In genomic region chr16:55838129-55838509, GRCm38 (mm10) we compare ENCODE assay signal across 8 mouse cellular contexts. TPM values are rescaled to one million over a fixed set of nuclear protein-coding genes. Genes with fewer than 3 reads are reported as not detected.
DNase-seq lines count a peak whose midpoint lies in the region; ATAC-seq lines count a peak whose summit lies in the region.

No protein-coding gene starts in this region.

- peaks cover 4% of the 10 kb centered on the region; the same call in 1 of the 2 replicates for H3K4me1 ChIP-seq in heart, embryonic 10.5 days
- H3K4me1 ChIP-seq in forebrain, embryonic 12.5 days: peaks cover 10% of the 10 kb centered on the region; the same call in 1 of the 2 replicates
- peaks cover 14% of the 10 kb centered on the region for H3K4me1 ChIP-seq in liver, embryonic 12.5 days

- no peaks in the 10 kb centered on the region for H3K27me3 ChIP-seq in heart, embryonic 10.5 days (ENCODE audit: insufficient read depth, poor library complexity, severe bottlenecking)
- H3K27me3 ChIP-seq in forebrain, embryonic 12.5 days: no peaks in the 10 kb centered on the region
- H3K27me3 ChIP-seq in liver, embryonic 12.5 days (replicated peaks): no peaks in the 10 kb centered on the region

- WGBS in heart, embryonic 10.5 days: 19% methylated on average over 3 of the region's 3 CpGs
- WGBS in forebrain, embryonic 12.5 days: 3% methylated on average over 3 of the region's 3 CpGs
- WGBS in liver, embryonic 12.5 days (ENCODE audit: insufficient replicate concordance): 13% methylated on average over 3 of the region's 3 CpGs

- no peak for ATAC-seq in forebrain, embryonic 12.5 days (ENCODE audit: low FRiP score)
- no peak for ATAC-seq in liver, embryonic 12.5 days

- peak overlapping the region; percentile 71; the same call in 1 of the 2 replicates for H3K9ac ChIP-seq in forebrain, embryonic 12.5 days
- peak overlapping the region; percentile 73 for H3K9ac ChIP-seq in liver, embryonic 12.5 days

- peak overlapping the region; percentile 99 for H3K27ac ChIP-seq in heart, embryonic 10.5 days
- 0 out of 2 replicates have a peak overlapping the region, but pooled peaks have one; percentile 65 for H3K27ac ChIP-seq in forebrain, embryonic 12.5 days
- H3K27ac ChIP-seq in liver, embryonic 12.5 days: no peak overlapping the region

- H3K36me3 ChIP-seq in heart, embryonic 10.5 days: no peaks in the 10 kb centered on the region
- no peaks in the 10 kb centered on the region for H3K36me3 ChIP-seq in forebrain, embryonic 12.5 days (replicated peaks)
- H3K36me3 ChIP-seq in liver, embryonic 12.5 days: no peaks in the 10 kb centered on the region

- DNase-seq in heart, embryonic 10.5 days (ENCODE audit: low spot score): no peak
- no peak for DNase-seq in heart, postnatal 36 days
- peak; percentile 59 for DNase-seq in 3T3-L1 (ENCODE audit: low read depth, low spot score)
- no peak for DNase-seq in urinary bladder, postnatal 4 days (ENCODE audit: low spot score in 2 of 2)
- DNase-seq in layer of hippocampus, postnatal 14 days (ENCODE audit: low spot score in 2 of 2): no peak
- no peak for DNase-seq in layer of hippocampus, adult 8-10 months (ENCODE audit: low spot score in 2 of 2)

- peak overlapping the region; percentile 70 for H3K4me2 ChIP-seq in forebrain, embryonic 12.5 days
- H3K4me2 ChIP-seq in liver, embryonic 12.5 days: peak overlapping the region; percentile 79

- intact Hi-C loops in heart, postnatal 36 days (cut with DNase I): loop anchor here (1.0 kb wide), 1 partner anchor 17 kb away; no protein-coding TSS in a partner anchor

- H3K4me3 ChIP-seq in heart, embryonic 10.5 days: peak overlapping the region; percentile 76
- H3K4me3 ChIP-seq in forebrain, embryonic 12.5 days (replicated peaks): peak overlapping the region; percentile 57
- peak overlapping the region; percentile 66 for H3K4me3 ChIP-seq in liver, embryonic 12.5 days

- H3K9me3 ChIP-seq in heart, embryonic 10.5 days: no peaks in the 10 kb centered on the region
- no peaks in the 10 kb centered on the region for H3K9me3 ChIP-seq in forebrain, embryonic 12.5 days
- H3K9me3 ChIP-seq in liver, embryonic 12.5 days (replicated peaks): no peaks in the 10 kb centered on the region

RNA-seq across cellular contexts. Expression of gene Nfkbiz, which starts 0.6 kb away (rescaled TPM):
- 1.7 and 3.1 TPM in 2 replicates for polyA plus RNA-seq in heart, embryonic 10.5 days (2016; fragmentation: Nextera tagmentation; extraction: Ambion mirVana)
- total RNA-seq in heart, postnatal 36 days (2021): 1 to 10 TPM; 2.4 TPM
- polyA plus RNA-seq in forebrain, embryonic 12.5 days (2016; fragmentation: Nextera tagmentation; extraction: Ambion mirVana): 1.5 and 1.8 TPM in 2 replicates
- polyA plus RNA-seq in liver, embryonic 12.5 days (2016; fragmentation: Nextera tagmentation; extraction: Ambion mirVana): 2.4 and 2.6 TPM in 2 replicates
- total RNA-seq in layer of hippocampus, postnatal 14 days (2021): 1 to 10 TPM; 4.9 to 5.1 TPM
- total RNA-seq in layer of hippocampus, adult 8-10 months (2022): 1 to 10 TPM; 6.2 to 7.2 (median 6.5) TPM

RNA-seq across cellular contexts. Expression of gene Nxpe3, which starts 57.0 kb away (rescaled TPM):
- 0.58 and 0.95 TPM in 2 replicates for polyA plus RNA-seq in heart, embryonic 10.5 days (2016; fragmentation: Nextera tagmentation; extraction: Ambion mirVana)
- total RNA-seq in heart, postnatal 36 days (2021): under 1 TPM; 0.38 to 0.72 TPM
- polyA plus RNA-seq in forebrain, embryonic 12.5 days (2016; fragmentation: Nextera tagmentation; extraction: Ambion mirVana): 0.87 and 0.93 TPM in 2 replicates
- 0.57 and 0.71 TPM in 2 replicates for polyA plus RNA-seq in liver, embryonic 12.5 days (2016; fragmentation: Nextera tagmentation; extraction: Ambion mirVana)
- total RNA-seq in layer of hippocampus, postnatal 14 days (2021): 10 to 100 TPM in 1 of 2 experiments, 1 to 10 TPM in 1; 9.3 to 10.2 TPM
- total RNA-seq in layer of hippocampus, adult 8-10 months (2022): 10 to 100 TPM; 12.6 to 13.0 (median 12.8) TPM

Comparison
In these comparisons a context has a peak if more than half of its experiments do, and no peak if none do; other contexts are left out.
1. RNA of gene Nxpe3, which starts 57.0 kb away (total RNA-seq): 12.6 to 13.0 TPM in layer of hippocampus, adult 8-10 months and 9.3 to 10.2 TPM in layer of hippocampus, postnatal 14 days; 0.38 to 0.72 TPM in heart, postnatal 36 days; every median in the first group is over 4 times any median in the second.
2. Peak in every context shown above with its lines, with median percentiles within 50 percentile points of each other: H3K4me3 ChIP-seq.